Mouse (Mus musculus) limb, embryonic 14.5 days (tissue): ENCODE measurements around the gene Trpm3. TPM values are rescaled to one million over a fixed set of nuclear protein-coding genes. Genes with fewer than 3 reads are reported as not detected.

Experiments
- ATAC-seq: fragments of 200-750 bp; cut with Nextera tagmentation; 2 replicates; pipeline ENCODE4 v1.8.0; 2017; ENCODE audit warnings: low read depth, moderate number of reproducible peaks, moderate TSS enrichment; ENCODE audit not compliant: low FRiP score
- DNase-seq: peaks from one replicate; pipeline ENCODE4 v3.0.0-alpha.2; 2015; ENCODE audit warnings: low spot score
- H3K27ac ChIP-seq: fragments of 300-500 bp; sonication (generic); replicated peaks from 2 replicates; pipeline ENCODE4 v1.5.1; 2014; ENCODE audit warnings: low read depth, mild to moderate bottlenecking, low read length, moderate library complexity, mixed read lengths
- H3K27me3 ChIP-seq: fragments of 300-500 bp; sonication (generic); 2 replicates; pipeline ENCODE4 v1.6.1; 2014; ENCODE audit warnings: low read length, mixed read lengths; ENCODE audit not compliant: control insufficient read depth, insufficient read depth
- H3K36me3 ChIP-seq: fragments of 300-500 bp; sonication (generic); 2 replicates; pipeline ENCODE4 v1.6.1; 2014; ENCODE audit warnings: mild to moderate bottlenecking, low read length, moderate library complexity, mixed read lengths; ENCODE audit not compliant: control insufficient read depth, insufficient read depth
- H3K4me1 ChIP-seq: fragments of 300-500 bp; sonication (generic); 2 replicates; pipeline ENCODE4 v1.6.1; 2014; ENCODE audit warnings: antibody characterized with exemption, low read length, mixed read lengths; ENCODE audit not compliant: control insufficient read depth, insufficient read depth
- H3K4me2 ChIP-seq: fragments of 300-500 bp; sonication (generic); replicated peaks from 2 replicates; pipeline ENCODE4 v1.6.1; 2014; ENCODE audit warnings: low read depth, mild to moderate bottlenecking, low read length, moderate library complexity; ENCODE audit not compliant: severe bottlenecking
- H3K4me3 ChIP-seq: fragments of 300-500 bp; sonication (generic); replicated peaks from 2 replicates; pipeline ENCODE4 v1.5.1; 2014; ENCODE audit warnings: low read length
- H3K9ac ChIP-seq: fragments of 300-500 bp; sonication (generic); 2 replicates; pipeline ENCODE4 v1.6.1; 2014; ENCODE audit warnings: mild to moderate bottlenecking, low read depth, low read length, moderate library complexity; ENCODE audit not compliant: severe bottlenecking
- H3K9me3 ChIP-seq: fragments of 300-500 bp; sonication (generic); 2 replicates; pipeline ENCODE4 v1.6.1; 2016; ENCODE audit warnings: low read length; ENCODE audit not compliant: control insufficient read depth
- POLR2A ChIP-seq: fragments of 200-500 bp; IDR thresholded peaks from 2 replicates; pipeline ENCODE4 v1.8.0; 2012; ENCODE audit warnings: inconsistent platforms, mild to moderate bottlenecking, moderate library complexity, borderline replicate concordance; ENCODE audit not compliant: insufficient read depth, insufficient read length; ENCODE audit errors: extremely low read depth
- WGBS: fragments of 180-500 bp; shearing (Covaris S2); extraction: QIAGEN DNeasy Blood & Tissue Kit; methylation state at CpG from one replicate; pipeline ENCODE4 v1.1.7; 2014; 5-methylcytosine and 5-hydroxymethylcytosine counted together
- polyA plus RNA-seq, 2 experiments: library from polyadenylated mRNA; depleted of rRNA in 1 of 2; stranded (reverse) in 1 of 2; unstranded in 1 of 2; fragments of >200 nt; fragmentation: Nextera tagmentation in 1 of 2; extraction: Ambion mirVana in 1 of 2; gene quantifications; 2 replicates each; pipeline versions ENCODE4 v1.2.1 to v1.2.3; 2012 to 2014

Gene Trpm3
- polyA plus RNA-seq, 2 experiments, result 3.7 to 4.1 TPM

DNA sequence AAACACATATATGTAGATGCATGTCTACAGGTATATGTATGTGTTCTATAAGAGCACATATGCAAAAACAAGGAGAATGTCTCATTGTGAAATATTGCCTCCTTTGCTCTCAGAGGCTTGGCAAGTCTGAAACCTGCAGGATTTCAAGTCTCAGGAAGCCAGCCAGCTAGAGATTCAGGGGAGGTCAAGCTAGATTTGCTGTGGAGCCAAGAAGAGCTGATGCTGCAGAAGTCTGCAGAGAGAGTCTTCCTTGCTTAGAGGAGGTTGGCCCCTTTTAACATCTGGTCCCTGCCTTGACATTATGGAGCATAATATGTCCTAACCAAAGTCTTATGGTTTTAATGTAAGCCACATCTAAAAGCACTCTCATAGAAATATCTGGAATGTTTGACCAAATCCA is 323.2 kb downstream of the Trpm3 start:
- H3K36me3 ChIP-seq, result no peaks in the 10 kb centered on the region
- H3K4me1 ChIP-seq, result no peaks in the 10 kb centered on the region
- no peak for TF ChIP-seq POLR2A
- DNase-seq, result no peak
- no peak overlapping the region for H3K9ac ChIP-seq
- no peaks in the 10 kb centered on the region for H3K27me3 ChIP-seq
- no peak for ATAC-seq
- H3K4me2 ChIP-seq, result no peak overlapping the region
- H3K4me3 ChIP-seq, result no peak overlapping the region
- H3K9me3 ChIP-seq, result no peaks in the 10 kb centered on the region
- H3K27ac ChIP-seq, result no peak overlapping the region

GRCm38 (mm10) chr19:22463506-22463905 is 324.7 kb downstream of the Trpm3 start:
- no peaks in the 10 kb centered on the region for H3K9me3 ChIP-seq
- WGBS, result 48% methylated on average over 3 of the region's 3 CpGs
- H3K27ac ChIP-seq, result no peak overlapping the region
- DNase-seq (no peak), ATAC-seq (no peak)
- no peak overlapping the region for H3K4me2 ChIP-seq
- H3K27me3 ChIP-seq, result no peaks in the 10 kb centered on the region
- H3K9ac ChIP-seq, result no peak overlapping the region
- no peaks in the 10 kb centered on the region for H3K36me3 ChIP-seq
- H3K4me1 ChIP-seq, result no peaks in the 10 kb centered on the region
- H3K4me3 ChIP-seq, result no peak overlapping the region
- no peak for TF ChIP-seq POLR2A

GRCm38 (mm10) chr19:22469608-22470007 is 330.8 kb downstream of the Trpm3 start:
- Histone ChIP-seq H3K9ac (no peak overlapping the region), H3K4me3 (no peak overlapping the region), H3K9me3 (no peaks in the 10 kb centered on the region), H3K36me3 (no peaks in the 10 kb centered on the region), H3K4me1 (no peaks in the 10 kb centered on the region), H3K27me3 (no peaks in the 10 kb centered on the region), H3K27ac (no peak overlapping the region), H3K4me2 (no peak overlapping the region)
- TF ChIP-seq POLR2A, result no peak
- 80% methylated on average over 4 of the region's 4 CpGs for WGBS
- no peak for DNase-seq
- ATAC-seq, result no peak

DNA sequence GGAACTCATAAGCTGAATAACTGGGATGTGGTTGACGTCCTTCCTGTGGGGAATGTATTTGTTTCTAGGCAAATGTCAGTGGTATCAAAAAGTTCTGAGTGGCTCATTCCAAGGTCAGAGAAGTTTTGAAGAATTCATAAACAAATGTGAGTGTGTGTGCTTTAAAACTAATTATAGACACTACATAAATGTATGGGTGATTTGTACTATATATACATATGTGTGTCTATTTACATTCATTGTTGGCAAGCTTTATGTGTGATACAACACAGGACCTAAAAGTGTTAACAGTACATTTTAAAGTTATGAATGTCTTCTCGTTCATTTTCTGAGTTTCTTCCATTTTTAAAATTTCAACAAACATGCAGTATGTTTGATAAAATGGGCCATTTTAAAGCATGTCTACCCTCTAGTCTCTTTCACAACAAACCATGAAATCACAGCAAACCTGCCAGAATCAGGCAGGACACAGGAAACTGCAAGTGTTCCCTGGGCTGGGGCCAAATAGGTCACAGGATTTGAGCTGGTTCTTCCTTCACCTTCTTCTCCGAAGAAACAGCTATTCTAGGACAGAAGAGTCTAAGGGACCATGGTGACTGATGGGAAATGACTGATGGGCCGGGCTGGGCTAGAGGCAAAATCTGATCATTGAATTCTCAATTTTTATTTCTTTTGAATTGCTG is 334.3 kb downstream of the Trpm3 start:
- 86% methylated on average over 4 of the region's 4 CpGs for WGBS
- DNase-seq (no peak), ATAC-seq (no peak)

GRCm38 (mm10) chr19:22478295-22478989 is 339.6 kb downstream of the Trpm3 start:
- Histone ChIP-seq H3K27ac (no peak overlapping the region), H3K4me2 (no peak overlapping the region), H3K4me3 (no peak overlapping the region), H3K9ac (no peak overlapping the region), H3K4me1 (no peaks in the 10 kb centered on the region), H3K36me3 (no peaks in the 10 kb centered on the region), H3K9me3 (no peaks in the 10 kb centered on the region), H3K27me3 (no peaks in the 10 kb centered on the region)
- 88% methylated on average over 6 of the region's 6 CpGs for whole genome bisulfite sequencing
- ATAC-seq, result no peak
- no peak for DNase-seq
- no peak for TF ChIP-seq POLR2A

More for the DNA sequence above, 334.3 kb downstream of the Trpm3 start:
- Histone ChIP-seq H3K4me1 (no peaks in the 10 kb centered on the region), H3K27me3 (no peaks in the 10 kb centered on the region), H3K27ac (no peak overlapping the region), H3K4me3 (no peak overlapping the region), H3K9ac (no peak overlapping the region), H3K4me2 (no peak overlapping the region), H3K36me3 (no peaks in the 10 kb centered on the region), H3K9me3 (no peaks in the 10 kb centered on the region)
- TF ChIP-seq POLR2A, result no peak
